Mouse (Mus musculus) bone marrow, adult 2 months (tissue): ENCODE measurements around the gene Fuom.
A peak's percentile ranks its signal among the peaks of the same experiment; 100 is the strongest.

Experiments
- CTCF ChIP-seq: fragments of 200-500 bp; IDR thresholded peaks from 2 replicates; pipeline ENCODE4 v1.5.1; 2011; ENCODE audit warnings: low read length, control low read depth; ENCODE audit not compliant: control insufficient read depth, insufficient read depth
- POLR2A ChIP-seq: fragments of 200-500 bp; IDR thresholded peaks from 2 replicates; pipeline ENCODE4 v1.6.1; 2011; ENCODE audit warnings: low read depth, mild to moderate bottlenecking, control low read depth, low read length, borderline replicate concordance; ENCODE audit not compliant: control insufficient read depth

GRCm38 (mm10) chr7:140116329-140117054 lies 14.3 kb upstream of the Fuom start, which contains the start of gene Echs1:
- TF ChIP-seq CTCF (no peak), POLR2A (peak; percentile 84; the same call in 1 of the 2 replicates)
